Mouse (Mus musculus): Measurements from ENCODE around the gene Gimap8. TPM values are rescaled to one million over a fixed set of nuclear protein-coding genes. Genes with fewer than 3 reads are reported as not detected.

Gene Gimap8
- total RNA-seq, 2 experiments from 2014 or later: 1.8 to 7.5 TPM

DNA sequence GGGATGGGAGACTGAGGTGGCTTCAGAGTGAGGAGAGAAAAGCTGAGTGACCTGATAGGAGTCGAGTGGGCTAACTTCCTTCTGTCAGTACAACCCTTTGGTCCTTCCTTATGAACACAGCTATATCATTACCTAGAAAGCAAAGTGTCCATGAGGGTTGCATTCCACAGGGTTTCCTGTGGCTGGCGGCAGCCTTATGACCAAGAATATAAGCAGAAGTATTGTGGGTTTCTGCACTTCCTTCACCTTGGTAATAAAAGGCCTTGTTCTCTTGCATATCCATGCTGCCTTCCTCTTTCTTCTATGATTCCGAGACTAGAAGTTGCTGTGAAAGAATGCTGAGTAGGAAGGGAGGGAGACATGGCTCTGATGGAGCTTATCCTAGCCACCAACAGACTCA lies 51.9 kb downstream of the Gimap8 start:
- no peak for ATAC-seq (replicated peaks; ENCODE audit: low FRiP score, poor library complexity, severe bottlenecking)

DNA sequence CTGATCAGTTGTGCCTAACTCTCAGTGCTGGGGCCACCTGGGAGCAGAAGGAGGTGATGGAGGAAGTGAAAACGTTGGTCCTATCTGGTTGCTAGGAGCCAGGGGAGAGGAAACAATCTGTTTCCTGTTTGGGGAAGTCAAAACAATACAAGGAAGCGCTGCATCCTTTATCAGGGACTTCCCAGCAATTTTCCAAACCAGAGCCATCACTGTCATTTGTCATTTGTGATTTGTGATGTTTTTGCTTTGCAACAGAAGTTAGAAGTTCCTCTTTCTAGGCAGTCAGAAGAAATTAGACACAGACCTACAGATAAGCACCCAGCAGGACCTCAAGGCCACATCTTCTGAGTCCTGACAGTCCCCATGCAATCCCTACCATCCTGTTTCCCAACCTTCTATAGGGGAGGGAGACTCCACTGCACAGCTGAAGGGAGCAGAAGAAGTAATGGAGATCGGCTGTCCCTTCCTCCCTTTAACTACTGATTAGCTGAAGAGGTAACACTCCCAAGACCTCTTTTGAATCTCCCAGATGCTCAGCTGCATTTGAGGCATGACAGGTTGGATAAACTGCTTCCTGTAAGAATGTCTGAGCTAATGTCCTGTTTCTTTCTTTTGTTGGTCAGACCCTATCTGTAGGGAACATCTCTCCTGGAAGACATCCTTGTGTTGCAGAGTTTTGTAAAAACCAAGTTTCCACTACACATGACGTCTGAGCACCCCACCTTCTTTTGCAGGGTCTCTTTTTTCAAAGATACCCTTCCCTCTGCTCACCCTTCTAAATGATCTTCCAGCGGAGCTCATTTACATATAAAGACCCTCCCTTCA lies 53.4 kb downstream of the Gimap8 start:
- ATAC-seq (replicated peaks; ENCODE audit: low FRiP score, poor library complexity, severe bottlenecking): no peak

DNA sequence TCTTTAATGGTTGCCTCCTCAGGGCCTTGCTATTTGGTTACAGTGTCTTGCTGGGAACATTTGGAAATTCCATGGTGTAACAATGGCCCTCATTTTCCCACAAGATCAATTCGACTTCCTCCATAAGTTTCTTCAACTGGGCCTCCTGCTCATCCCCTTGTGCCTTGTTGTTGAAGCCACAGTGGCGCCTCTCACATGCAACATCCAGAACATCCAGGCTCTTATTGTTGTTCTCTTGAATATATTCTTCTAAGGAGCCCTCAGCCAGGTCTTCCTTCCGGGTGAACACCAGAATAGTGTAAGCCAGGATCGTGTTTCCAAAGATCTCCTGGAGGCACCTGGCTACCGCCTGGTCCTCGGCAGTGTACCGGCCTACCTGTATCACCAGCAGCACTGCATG lies 55.1 kb downstream of the Gimap8 start:
- ATAC-seq (replicated peaks; ENCODE audit: low FRiP score, poor library complexity, severe bottlenecking): no peak

DNA sequence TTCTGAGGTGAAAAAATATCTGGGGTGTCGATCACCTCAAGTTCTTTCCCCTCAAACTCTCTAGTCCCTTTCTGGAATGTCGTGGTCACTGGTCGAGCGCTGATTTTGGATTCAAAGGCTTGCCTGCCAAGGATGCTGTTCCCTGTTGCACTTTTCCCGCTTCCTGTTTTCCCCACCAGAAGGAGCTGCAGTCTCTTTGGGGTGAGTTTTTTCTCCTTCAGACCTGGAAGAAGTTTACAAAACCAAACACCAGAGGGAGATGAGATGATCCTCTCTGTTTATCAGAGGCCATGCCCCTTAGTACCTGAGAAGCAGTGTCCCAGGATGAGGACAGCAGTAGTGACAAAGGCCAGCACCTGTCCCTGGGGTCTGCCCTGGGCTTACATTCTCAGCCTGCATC lies 55.6 kb downstream of the Gimap8 start:
- ATAC-seq (replicated peaks; ENCODE audit: low FRiP score, poor library complexity, severe bottlenecking): no peak

DNA sequence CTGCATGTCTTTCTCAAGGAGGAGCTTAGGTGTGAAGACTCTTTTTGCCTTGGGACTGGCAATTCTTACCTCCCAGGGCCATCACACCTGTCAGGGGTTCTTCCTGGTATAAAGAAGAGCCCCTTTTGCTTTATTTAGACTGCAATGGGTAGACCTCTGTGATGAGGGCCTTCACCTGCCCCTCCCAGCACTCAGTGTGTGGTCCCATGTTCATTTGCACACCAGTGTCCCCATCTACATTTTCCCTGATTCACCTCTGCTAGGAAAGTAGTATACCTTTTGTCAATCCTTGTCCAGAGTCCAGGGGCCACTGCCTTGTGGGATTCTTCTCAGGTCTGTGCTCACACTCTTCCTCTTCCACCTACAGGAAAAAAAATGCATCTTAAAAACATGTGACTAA lies 57.1 kb downstream of the Gimap8 start:
- no peak for ATAC-seq (replicated peaks; ENCODE audit: low FRiP score, poor library complexity, severe bottlenecking)

DNA sequence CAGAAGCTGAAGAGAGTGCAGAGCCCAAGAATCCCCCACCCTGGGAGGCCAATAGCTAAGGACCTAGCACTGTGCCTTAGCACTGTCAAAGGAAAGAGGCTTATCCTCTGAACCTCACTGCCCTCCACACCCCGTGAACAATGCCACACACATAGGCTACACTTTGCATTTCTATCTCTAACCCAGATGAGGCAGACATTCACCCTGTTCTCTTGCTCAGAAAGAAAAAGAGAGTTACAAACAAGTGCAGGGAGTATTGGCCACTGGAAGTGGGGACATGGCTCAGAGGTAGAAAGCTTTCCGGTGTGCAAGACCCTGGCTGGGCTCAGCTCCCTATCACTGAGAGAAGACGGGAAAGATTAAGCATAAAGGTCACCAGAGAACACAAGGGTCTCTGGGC lies 59.1 kb downstream of the Gimap8 start:
- no peak for ATAC-seq (replicated peaks; ENCODE audit: low FRiP score, poor library complexity, severe bottlenecking)

Other genes with a start within 250 kb of the Gimap8 start
- 1.3 TPM in 1 of 2 replicates, not detected in the other for gene Zfp467, start 201.4 kb upstream of the Gimap8 start, total RNA-seq (2015; ENCODE audit: low replicate concordance)
- gene Zfp467, start 201.4 kb upstream of the Gimap8 start, total RNA-seq (2017; ENCODE audit: low replicate concordance): 5.0 TPM in 1 of 2 replicates, not detected in the other
- gene Sspo, start 199.0 kb upstream of the Gimap8 start, total RNA-seq (2015; ENCODE audit: low replicate concordance): not detected in 2 replicates
- gene Sspo, start 199.0 kb upstream of the Gimap8 start, total RNA-seq (2017; ENCODE audit: low replicate concordance): not detected in 2 replicates
- not detected in 2 replicates for gene Atp6v0e2, start 109.6 kb upstream of the Gimap8 start, total RNA-seq (2015; ENCODE audit: low replicate concordance)
- gene Atp6v0e2, start 109.6 kb upstream of the Gimap8 start, total RNA-seq (2017; ENCODE audit: low replicate concordance): not detected in 2 replicates
- gene Lrrc61, start 92.4 kb upstream of the Gimap8 start, total RNA-seq (2015; ENCODE audit: low replicate concordance): 2.1 TPM in 1 of 2 replicates, not detected in the other
- gene Lrrc61, start 92.4 kb upstream of the Gimap8 start, total RNA-seq (2017; ENCODE audit: low replicate concordance): 0.13 and 1.1 TPM in 2 replicates
- not detected in 2 replicates for gene Rarres2, start 74.4 kb upstream of the Gimap8 start, total RNA-seq (2015; ENCODE audit: low replicate concordance)
- gene Rarres2, start 74.4 kb upstream of the Gimap8 start, total RNA-seq (2017; ENCODE audit: low replicate concordance): 3.6 TPM in 1 of 2 replicates, not detected in the other
- gene Gm45021, start 57.6 kb upstream of the Gimap8 start, total RNA-seq (2015; ENCODE audit: low replicate concordance): not detected in 2 replicates
- not detected in 2 replicates for gene Gm45021, start 57.6 kb upstream of the Gimap8 start, total RNA-seq (2017; ENCODE audit: low replicate concordance)
- not detected in 2 replicates for gene Repin1, start 53.4 kb upstream of the Gimap8 start, total RNA-seq (2015; ENCODE audit: low replicate concordance)
- gene Repin1, start 53.4 kb upstream of the Gimap8 start, total RNA-seq (2017; ENCODE audit: low replicate concordance): 0.77 and 1.7 TPM in 2 replicates
- gene Gm44965, start 53.3 kb upstream of the Gimap8 start, total RNA-seq (2015; ENCODE audit: low replicate concordance): not detected in 2 replicates
- not detected in 2 replicates for gene Gm44965, start 53.3 kb upstream of the Gimap8 start, total RNA-seq (2017; ENCODE audit: low replicate concordance)
- gene Zfp775, start 45.2 kb upstream of the Gimap8 start, total RNA-seq (2015; ENCODE audit: low replicate concordance): not detected in 2 replicates
- 0.15 TPM in 1 of 2 replicates, not detected in the other for gene Zfp775, start 45.2 kb upstream of the Gimap8 start, total RNA-seq (2017; ENCODE audit: low replicate concordance)
- gene AI854703, start 20.5 kb upstream of the Gimap8 start, total RNA-seq (2015; ENCODE audit: low replicate concordance): not detected in 2 replicates
- gene AI854703, start 20.5 kb upstream of the Gimap8 start, total RNA-seq (2017; ENCODE audit: low replicate concordance): not detected in 2 replicates
- gene Gimap9, start 28.9 kb downstream of the Gimap8 start, total RNA-seq (2015; ENCODE audit: low replicate concordance): 5.4 and 14.4 TPM in 2 replicates
- 5.7 and 9.0 TPM in 2 replicates for gene Gimap9, start 28.9 kb downstream of the Gimap8 start, total RNA-seq (2017; ENCODE audit: low replicate concordance)
- 13.7 and 46.5 TPM in 2 replicates for gene Gimap4, start 37.3 kb downstream of the Gimap8 start, total RNA-seq (2015; ENCODE audit: low replicate concordance)
- gene Gimap4, start 37.3 kb downstream of the Gimap8 start, total RNA-seq (2017; ENCODE audit: low replicate concordance): 26.5 and 34.1 TPM in 2 replicates
- 11.2 and 30.2 TPM in 2 replicates for gene Gimap6, start 61.0 kb downstream of the Gimap8 start, total RNA-seq (2015; ENCODE audit: low replicate concordance)
- 17.7 and 25.0 TPM in 2 replicates for gene Gimap6, start 61.0 kb downstream of the Gimap8 start, total RNA-seq (2017; ENCODE audit: low replicate concordance)
- not detected in 2 replicates for gene Gm28053, start 71.4 kb downstream of the Gimap8 start, total RNA-seq (2015; ENCODE audit: low replicate concordance)
- gene Gm28053, start 71.4 kb downstream of the Gimap8 start, total RNA-seq (2017; ENCODE audit: low replicate concordance): 1.9 and 23.4 TPM in 2 replicates
- gene Gimap7, start 71.4 kb downstream of the Gimap8 start, total RNA-seq (2015; ENCODE audit: low replicate concordance): 6.1 and 10.5 TPM in 2 replicates
- gene Gimap7, start 71.4 kb downstream of the Gimap8 start, total RNA-seq (2017; ENCODE audit: low replicate concordance): 4.0 TPM in 1 of 2 replicates, not detected in the other
- gene Gimap1, start 91.8 kb downstream of the Gimap8 start, total RNA-seq (2015; ENCODE audit: low replicate concordance): 4.3 and 7.1 TPM in 2 replicates
- 3.6 and 4.3 TPM in 2 replicates for gene Gimap1, start 91.8 kb downstream of the Gimap8 start, total RNA-seq (2017; ENCODE audit: low replicate concordance)
- gene Gimap5, start 99.0 kb downstream of the Gimap8 start, total RNA-seq (2015; ENCODE audit: low replicate concordance): 8.0 and 23.4 TPM in 2 replicates
- 2.8 and 4.2 TPM in 2 replicates for gene Gimap5, start 99.0 kb downstream of the Gimap8 start, total RNA-seq (2017; ENCODE audit: low replicate concordance)
- 8.8 and 14.1 TPM in 2 replicates for gene Gimap3, start 123.6 kb downstream of the Gimap8 start, total RNA-seq (2015; ENCODE audit: low replicate concordance)
- 4.4 and 7.1 TPM in 2 replicates for gene Gimap3, start 123.6 kb downstream of the Gimap8 start, total RNA-seq (2017; ENCODE audit: low replicate concordance)
- gene Tmem176a, start 193.7 kb downstream of the Gimap8 start, total RNA-seq (2015; ENCODE audit: low replicate concordance): 6.1 and 8.8 TPM in 2 replicates
- 2.7 and 13.4 TPM in 2 replicates for gene Tmem176a, start 193.7 kb downstream of the Gimap8 start, total RNA-seq (2017; ENCODE audit: low replicate concordance)
- gene Tmem176b, start 194.3 kb downstream of the Gimap8 start, total RNA-seq (2015; ENCODE audit: low replicate concordance): 15.5 and 18.4 TPM in 2 replicates
- 3.6 and 15.5 TPM in 2 replicates for gene Tmem176b, start 194.3 kb downstream of the Gimap8 start, total RNA-seq (2017; ENCODE audit: low replicate concordance)
- not detected in 2 replicates for gene Aoc1, start 225.7 kb downstream of the Gimap8 start, total RNA-seq (2015; ENCODE audit: low replicate concordance)
- gene Aoc1, start 225.7 kb downstream of the Gimap8 start, total RNA-seq (2017; ENCODE audit: low replicate concordance): not detected in 2 replicates

All from erythroid progenitor cell, adult 5-6 weeks (primary cell).